Mouse (Mus musculus): ENCODE measurements around the gene E130218I03Rik. TPM values are rescaled to one million over a fixed set of nuclear protein-coding genes. Genes with fewer than 3 reads are reported as not detected.

The E130218I03Rik gene
- polyA plus RNA-seq (2017; shearing (Covaris generic)): 5.9 TPM

DNA sequence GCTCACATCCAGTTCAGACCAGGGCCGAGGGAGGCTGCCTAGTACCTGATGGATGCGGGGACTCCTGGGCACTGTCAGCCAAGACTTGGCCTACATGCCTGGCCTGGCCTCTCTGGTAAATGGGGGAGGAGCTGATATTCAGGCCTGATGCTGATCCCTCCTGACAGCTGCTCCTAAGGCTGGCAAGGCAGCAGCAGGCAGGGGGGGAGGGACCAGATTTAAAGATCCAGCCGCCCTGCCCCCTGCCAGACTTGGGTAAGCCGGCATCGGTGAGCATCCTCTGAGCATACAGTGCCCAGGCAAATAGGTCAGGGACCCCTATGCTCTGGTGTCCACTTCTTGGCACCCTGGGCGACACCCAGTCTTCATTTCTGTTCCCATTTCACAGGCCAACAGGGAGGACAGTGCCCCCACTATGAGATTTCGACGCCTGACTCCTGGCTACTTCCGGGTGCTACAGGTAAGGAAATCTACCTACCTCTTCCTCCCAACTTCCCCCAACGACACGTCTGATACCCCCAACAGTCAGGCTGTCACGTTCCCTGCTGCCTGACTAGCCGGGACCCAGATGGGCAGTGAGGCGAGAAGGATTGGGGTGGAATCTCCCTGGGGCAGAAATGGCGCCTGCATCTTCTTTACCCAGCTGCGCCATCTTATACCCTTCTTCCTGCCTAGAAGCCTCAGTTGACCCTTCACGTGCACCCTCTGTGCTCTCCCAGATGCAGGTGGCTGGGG is at the start of gene E130218I03Rik:
Gene E130218I03Rik, plus strand, starts transcription at position 147 of the 735 bp plus-strand sequence.

GRCm38 (mm10) chr4:134202904-134203303 is 40.6 kb upstream of the E130218I03Rik start, which contains the start of gene Gm7534:
Gm7534 (minus strand) TSS chr4:134203004.

GRCm38 (mm10) chr4:134227194-134227593 is 16.3 kb upstream of the E130218I03Rik start, which contains the start of gene Catsper4:
Catsper4 (minus strand) TSS chr4:134227383.

GRCm38 (mm10) chr4:134238279-134238651 is 5.2 kb upstream of the E130218I03Rik start, which contains the start of gene Cnksr1:
Cnksr1 (minus strand) TSS chr4:134238399.

GRCm38 (mm10) chr4:134245148-134245843 is 1.8 kb downstream of the E130218I03Rik start, which contains the start of gene Zfp593:
Zfp593 (minus strand) TSS chr4:134245592.

DNA sequence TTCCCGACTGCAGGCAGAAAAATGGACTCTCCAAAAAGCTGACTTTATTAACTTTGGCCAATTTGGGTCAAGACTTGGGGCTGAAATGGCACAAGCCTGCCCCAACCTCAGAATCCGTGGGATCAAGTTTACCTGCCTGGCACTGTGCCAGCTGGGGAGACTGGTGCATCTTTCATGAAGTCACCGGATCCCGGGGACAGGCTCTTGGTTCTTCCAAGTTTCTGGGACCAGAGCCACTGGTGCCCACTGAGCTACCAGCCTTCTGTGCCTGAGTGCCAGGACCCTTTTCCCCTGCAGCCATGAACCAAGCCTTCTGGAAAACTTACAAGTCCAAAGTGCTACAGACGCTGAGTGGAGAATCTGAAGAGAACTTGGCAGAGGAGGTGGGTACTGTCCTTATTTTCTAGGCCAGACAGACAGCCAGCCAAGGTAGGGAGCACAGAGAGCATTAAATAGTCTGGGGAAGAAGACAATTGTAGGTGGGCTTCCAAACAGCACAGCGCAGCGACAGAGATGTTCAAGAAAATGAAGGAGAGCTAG is 3.3 kb downstream of the E130218I03Rik start, which contains the start of gene Gm30191:
Gene Gm30191, plus strand, starts transcription at position 217 of the 540 bp plus-strand sequence.

GRCm38 (mm10) chr4:134253722-134254324 is 10.4 kb downstream of the E130218I03Rik start, which contains the start of gene Grrp1:
Grrp1 (minus strand) TSS chr4:134254106.

DNA sequence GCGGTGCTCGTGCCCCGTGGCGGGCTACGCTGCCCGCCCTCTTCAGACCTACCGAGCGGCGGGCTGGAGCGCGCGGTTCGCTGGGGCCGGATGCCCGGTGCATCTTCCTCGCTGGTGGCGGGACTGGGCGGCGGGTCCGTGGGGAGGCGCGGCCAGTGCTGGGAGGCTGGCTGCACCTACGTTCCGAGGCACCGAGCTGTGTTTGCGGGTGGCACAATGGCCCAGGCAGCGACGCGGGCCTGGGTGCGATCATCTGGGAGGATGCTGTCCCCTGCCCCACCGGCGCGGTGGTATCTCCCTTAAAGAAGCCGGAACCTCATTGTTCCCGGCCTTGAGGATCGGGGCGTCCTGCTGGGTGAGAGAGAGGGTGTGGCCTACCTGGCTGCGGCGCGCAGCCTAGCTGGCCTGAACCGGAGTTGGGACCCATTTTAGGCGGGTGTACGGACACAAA is 44.1 kb downstream of the E130218I03Rik start, which contains the start of gene Pdik1l:
Gene Pdik1l, minus strand, starts transcription at position 321 of the 451 bp plus-strand sequence.

Other genes with a start within 250 kb of the E130218I03Rik start
- 21.5 TPM for gene Dhdds, start 242.7 kb upstream of the E130218I03Rik start, polyA plus RNA-seq (2017; shearing (Covaris generic))
- not detected for gene Lin28a, start 224.8 kb upstream of the E130218I03Rik start, polyA plus RNA-seq (2017; shearing (Covaris generic))
- 3.8 TPM for gene Zfp683, start 189.8 kb upstream of the E130218I03Rik start, polyA plus RNA-seq (2017; shearing (Covaris generic))
- 15.6 TPM for gene Crybg2, start 182.8 kb upstream of the E130218I03Rik start, polyA plus RNA-seq (2017; shearing (Covaris generic))
- 1,965 TPM for gene Cd52, start 148.6 kb upstream of the E130218I03Rik start, polyA plus RNA-seq (2017; shearing (Covaris generic))
- 34.5 TPM for gene Ubxn11, start 141.1 kb upstream of the E130218I03Rik start, polyA plus RNA-seq (2017; shearing (Covaris generic))
- 934 TPM for gene Sh3bgrl3, start 114.9 kb upstream of the E130218I03Rik start, polyA plus RNA-seq (2017; shearing (Covaris generic))
- 45.7 TPM for gene Cep85, start 56.5 kb upstream of the E130218I03Rik start, polyA plus RNA-seq (2017; shearing (Covaris generic))
- gene Gm7534, start 40.7 kb upstream of the E130218I03Rik start, polyA plus RNA-seq (2017; shearing (Covaris generic)): not detected
- not detected for gene Catsper4, start 16.3 kb upstream of the E130218I03Rik start, polyA plus RNA-seq (2017; shearing (Covaris generic))
- not detected for gene Cnksr1, start 5.3 kb upstream of the E130218I03Rik start, polyA plus RNA-seq (2017; shearing (Covaris generic))
- 25.7 TPM for gene Zfp593, start 1.9 kb downstream of the E130218I03Rik start, polyA plus RNA-seq (2017; shearing (Covaris generic))
- gene Gm30191, start 3.3 kb downstream of the E130218I03Rik start, polyA plus RNA-seq (2017; shearing (Covaris generic)): not detected
- gene Grrp1, start 10.4 kb downstream of the E130218I03Rik start, polyA plus RNA-seq (2017; shearing (Covaris generic)): not detected
- gene Pdik1l, start 44.2 kb downstream of the E130218I03Rik start, polyA plus RNA-seq (2017; shearing (Covaris generic)): 7.7 TPM
- gene Trim63, start 71.5 kb downstream of the E130218I03Rik start, polyA plus RNA-seq (2017; shearing (Covaris generic)): not detected
- gene Slc30a2, start 99.5 kb downstream of the E130218I03Rik start, polyA plus RNA-seq (2017; shearing (Covaris generic)): not detected
- 0.21 TPM for gene Extl1, start 140.2 kb downstream of the E130218I03Rik start, polyA plus RNA-seq (2017; shearing (Covaris generic))
- 1.6 TPM for gene Pafah2, start 152.7 kb downstream of the E130218I03Rik start, polyA plus RNA-seq (2017; shearing (Covaris generic))
- 25.5 TPM for gene Stmn1, start 224.7 kb downstream of the E130218I03Rik start, polyA plus RNA-seq (2017; shearing (Covaris generic))